Mouse (Mus musculus) bone marrow macrophage, adult 2 months (primary cell): ENCODE data around the gene Abhd17b.

ENCODE experiments used
- CTCF ChIP-seq: IDR thresholded peaks from 2 replicates; pipeline ENCODE4 v1.5.1; 2012; ENCODE audit warnings: low read depth, mild to moderate bottlenecking, low read length, moderate library complexity
- POLR2A ChIP-seq: IDR thresholded peaks from 2 replicates; pipeline ENCODE4 v1.6.1; 2012; ENCODE audit warnings: mild to moderate bottlenecking, low read depth, low read length, borderline replicate concordance

DNA sequence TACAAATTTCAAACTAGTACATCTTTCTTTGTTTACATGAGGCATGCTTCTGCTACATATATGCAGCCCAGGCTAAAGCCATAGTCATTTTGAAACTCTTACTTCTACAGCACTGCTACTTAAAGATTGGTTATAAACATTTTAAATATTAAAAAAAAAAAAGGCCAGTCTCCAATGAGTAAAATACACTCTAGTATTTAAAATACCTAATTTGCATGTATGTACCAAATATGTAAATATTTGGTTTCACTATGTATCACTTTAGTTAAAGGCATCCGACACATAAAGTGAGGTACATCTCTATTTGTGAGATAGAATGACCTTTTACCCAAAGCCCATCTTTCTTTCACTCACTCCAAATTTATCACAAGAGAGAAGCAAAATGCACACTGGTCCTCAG lies 24.0 kb upstream of the Abhd17b start:
- no peak for TF ChIP-seq POLR2A
- TF ChIP-seq CTCF = no peak
